Mouse (Mus musculus): ENCODE data around the gene Sparc.

The Sparc gene

GRCm38 (mm10) chr11:55358094-55358783, 64.7 kb downstream of the Sparc start:
- peak in 1 of 2 experiments; percentile 30 for DNase-seq

GRCm38 (mm10) chr11:55356846-55357245, 66.1 kb downstream of the Sparc start:
- peak; percentile 97 to 98 for DNase-seq

Measured in cerebellum, postnatal 14 days (tissue).